Mouse (Mus musculus) small intestine, adult 10 weeks (tissue): ENCODE measurements around the gene Heatr5b. TPM values are rescaled to one million over a fixed set of nuclear protein-coding genes. Genes with fewer than 3 reads are reported as not detected.

ENCODE experiments used
- polyA plus RNA-seq: library from polyadenylated mRNA; stranded (reverse); fragments of 350-450 nt; fragmentation: Illumina TruSeq; extraction: RNeasy Lipid Tissue Mini Kit (QIAGEN cat#74804); gene quantifications from one replicate; pipeline ENCODE4 v1.2.3, GENCODE M21; 2014; ENCODE audit warnings: low replicate concordance

Gene Heatr5b
- polyA plus RNA-seq = 5.7 TPM

GRCm38 (mm10) chr17:78834856-78835835 is at the start of gene Heatr5b, which contains the start of gene Gpatch11:
Heatr5b (minus strand) TSS chr17:78835364.
Gpatch11 (plus strand) TSS chr17:78835567.

GRCm38 (mm10) chr17:78882401-78883112 is 47.4 kb upstream of the Heatr5b start, which contains the start of gene Eif2ak2:
Eif2ak2 (minus strand) TSS chr17:78882573.

GRCm38 (mm10) chr17:78737096-78737495 is 98.1 kb downstream of the Heatr5b start, which contains the start of gene Strn:
Strn (minus strand) TSS chr17:78737196.

Other genes starting within 250 kb of the Heatr5b start
- 32.6 TPM for gene Strn, start 98.2 kb downstream of the Heatr5b start, polyA plus RNA-seq
- gene Gpatch11, start 203 bp upstream of the Heatr5b start, polyA plus RNA-seq = 24.1 TPM
- 85.2 TPM for gene Eif2ak2, start 47.2 kb upstream of the Heatr5b start, polyA plus RNA-seq
- not detected for gene Sult6b1, start 71.6 kb upstream of the Heatr5b start, polyA plus RNA-seq
- 69.9 TPM for gene Cebpzos, start 81.1 kb upstream of the Heatr5b start, polyA plus RNA-seq
- gene Cebpz, start 101.7 kb upstream of the Heatr5b start, polyA plus RNA-seq = 36.2 TPM
- gene Ndufaf7, start 101.8 kb upstream of the Heatr5b start, polyA plus RNA-seq = 21.1 TPM
- 17.3 TPM for gene Prkd3, start 185.5 kb upstream of the Heatr5b start, polyA plus RNA-seq
- gene Qpct, start 216.5 kb upstream of the Heatr5b start, polyA plus RNA-seq = 22.5 TPM